Mouse (Mus musculus): ENCODE measurements at regions not wholly inside any gene's neighbourhood (a gene's known extent, or its start where the extent isn't known, plus 50 kb on each side); places are given as distances from the start of the nearest gene placed in this dataset.
"Not testable (repeated sequence)": the region's sequence is repeated elsewhere in the genome, so short reads cannot be mapped to it uniquely, and the experiment has no call there.

DNA sequence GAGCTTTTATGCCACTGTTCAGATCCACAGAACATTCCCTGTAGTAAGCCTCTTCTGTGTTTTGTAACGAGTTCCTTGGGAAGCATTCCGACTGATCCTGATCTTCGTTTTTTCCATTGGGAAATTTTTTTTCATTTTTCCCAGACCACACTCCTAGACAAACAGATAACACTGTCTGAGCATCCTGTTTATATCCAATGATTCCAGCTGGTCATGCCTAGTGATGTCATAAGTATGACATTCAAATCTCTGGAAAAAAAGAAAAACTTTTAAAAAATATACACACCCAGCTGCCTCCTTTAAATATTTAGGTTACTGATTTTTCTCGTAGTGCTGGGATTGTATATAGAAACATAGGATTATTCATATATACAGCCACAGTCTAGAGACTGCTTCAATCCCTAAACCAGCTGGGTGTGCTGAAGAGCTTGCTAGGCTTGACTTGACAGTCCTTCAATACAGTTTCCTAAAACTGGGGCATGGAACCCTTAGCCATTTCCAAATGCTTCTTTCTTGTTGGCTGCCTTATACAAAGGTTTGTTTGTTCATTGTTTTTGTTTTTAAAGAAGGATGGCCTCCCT is 116.0 kb upstream of the Ghr start:
- no peak for DNase-seq (ENCODE audit: inconsistent age in 2 of 2, low spot score in 1 of 2)

GRCm38 (mm10) chr15:3685254-3685653 is 102.0 kb upstream of the Ghr start:
- DNase-seq (ENCODE audit: inconsistent age in 2 of 2, low spot score in 1 of 2), result no peak

GRCm38 (mm10) chr15:3677026-3677425 is 93.7 kb upstream of the Ghr start:
- DNase-seq (ENCODE audit: inconsistent age in 2 of 2, low spot score in 1 of 2), result not testable (repeated sequence)

DNA sequence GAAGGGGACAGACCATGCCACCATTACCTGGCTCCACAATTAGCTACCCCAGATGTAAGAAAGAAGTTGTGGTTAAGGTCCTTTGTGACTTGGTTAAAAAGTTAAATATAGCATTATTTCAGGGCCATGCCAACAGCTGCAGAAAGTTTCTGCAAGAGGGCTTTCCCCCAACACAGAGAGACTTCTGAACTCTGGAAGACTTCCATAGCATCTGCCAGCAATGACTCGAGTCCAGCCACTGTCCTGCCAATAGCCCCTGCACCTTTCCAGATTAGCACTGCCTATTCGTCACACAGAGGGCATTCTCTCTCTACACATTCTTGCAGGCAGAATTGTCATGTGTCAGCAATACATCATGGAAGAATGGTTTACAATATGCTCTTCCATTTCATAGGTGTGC is 89.3 kb upstream of the Ghr start:
- DNase-seq (ENCODE audit: inconsistent age in 2 of 2, low spot score in 1 of 2), result no peak

DNA sequence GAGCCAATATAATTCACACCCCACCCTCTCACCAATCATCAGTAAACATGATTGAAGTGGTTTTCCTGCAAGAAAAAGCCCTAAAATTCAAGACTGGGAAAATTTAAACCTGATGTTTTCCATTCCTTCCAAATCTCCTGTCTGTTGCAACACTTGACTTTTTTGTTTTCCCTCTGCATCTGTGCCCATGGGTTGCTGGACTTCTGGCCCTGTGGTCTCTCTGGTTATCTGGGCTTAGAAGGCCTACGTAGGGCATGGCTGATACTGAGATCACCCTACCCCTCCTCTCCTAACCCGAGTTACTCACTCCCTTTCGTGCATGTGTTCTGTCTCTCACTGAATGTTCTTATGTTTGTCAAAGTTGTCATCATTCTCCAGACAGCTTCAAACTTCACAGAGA is 87.9 kb upstream of the Ghr start:
- no peak for DNase-seq (ENCODE audit: inconsistent age in 2 of 2, low spot score in 1 of 2)

DNA sequence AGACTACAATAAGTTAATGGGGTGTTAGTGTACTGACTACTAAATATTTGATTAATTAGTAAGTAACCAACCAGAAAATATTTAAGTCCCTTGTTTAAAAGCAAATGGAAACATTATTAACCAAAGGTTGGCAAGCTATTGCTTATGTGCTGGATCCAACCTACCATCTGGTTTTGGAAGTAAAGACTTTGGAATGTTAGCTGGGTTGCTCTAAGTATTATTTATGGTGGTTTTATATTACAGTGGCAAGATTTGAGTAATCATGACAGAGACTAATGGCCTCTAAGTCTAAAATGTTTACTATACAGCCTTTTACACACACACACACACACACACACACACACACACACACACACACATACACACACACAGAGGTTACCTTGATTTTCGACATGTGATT is 86.1 kb upstream of the Ghr start:
- no peak for DNase-seq (ENCODE audit: inconsistent age in 2 of 2, low spot score in 1 of 2)

- no peak for DNase-seq (ENCODE audit: inconsistent age in 2 of 2, low spot score in 1 of 2)
Observed at GRCm38 (mm10) chr15:3668863-3669262, 85.6 kb upstream of the Ghr start.

GRCm38 (mm10) chr15:3648741-3649140 is 65.4 kb upstream of the Ghr start:
- DNase-seq (ENCODE audit: inconsistent age in 2 of 2, low spot score in 1 of 2), result peak in 1 of 2 experiments; percentile 47

DNA sequence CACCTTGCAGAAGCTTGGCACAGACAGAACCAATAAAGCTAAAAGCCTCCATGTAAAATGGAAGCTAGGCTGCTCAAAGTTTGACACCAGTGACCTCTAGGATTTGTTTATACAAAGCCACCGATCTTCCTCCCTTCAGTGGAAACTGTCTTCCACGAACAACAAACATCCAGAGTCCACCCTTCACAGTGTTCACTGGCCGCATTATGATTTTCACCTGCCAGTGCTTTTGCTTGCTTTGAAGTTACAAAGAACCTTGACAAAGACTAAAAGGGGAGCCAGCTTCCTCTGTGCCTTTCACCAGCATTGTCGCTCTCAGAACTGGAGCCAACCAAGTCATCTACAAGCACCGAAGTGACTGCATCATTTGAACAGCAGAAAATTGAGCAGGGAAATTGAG is 56.8 kb upstream of the Ghr start:
- no peak for DNase-seq (ENCODE audit: inconsistent age in 2 of 2, low spot score in 1 of 2)

Data from adrenal gland, adult (tissue).